Mouse (Mus musculus) adrenal gland, adult 18-20 months (tissue): ENCODE data around the gene Ugt1a9. TPM values are rescaled to one million over a fixed set of nuclear protein-coding genes. Genes with fewer than 3 reads are reported as not detected.
"Not testable (repeated sequence)": the region's sequence is repeated elsewhere in the genome, so short reads cannot be mapped to it uniquely, and the experiment has no call there.

ENCODE experiments used
- DNase-seq, 2 experiments: peaks; one replicate each; pipeline ENCODE4 v3.0.0; 2021 to 2022; ENCODE audit warnings: low spot score in 2 of 2
- total RNA-seq, 2 experiments: library from RNA; stranded (reverse); gene quantifications; 1 replicate in 1 of 2; 2 replicates in 1 of 2; pipeline ENCODE4 v1.2.3; 2021

Ugt1a9 gene
- total RNA-seq, 2 experiments from 2014 or later = not detected

DNA sequence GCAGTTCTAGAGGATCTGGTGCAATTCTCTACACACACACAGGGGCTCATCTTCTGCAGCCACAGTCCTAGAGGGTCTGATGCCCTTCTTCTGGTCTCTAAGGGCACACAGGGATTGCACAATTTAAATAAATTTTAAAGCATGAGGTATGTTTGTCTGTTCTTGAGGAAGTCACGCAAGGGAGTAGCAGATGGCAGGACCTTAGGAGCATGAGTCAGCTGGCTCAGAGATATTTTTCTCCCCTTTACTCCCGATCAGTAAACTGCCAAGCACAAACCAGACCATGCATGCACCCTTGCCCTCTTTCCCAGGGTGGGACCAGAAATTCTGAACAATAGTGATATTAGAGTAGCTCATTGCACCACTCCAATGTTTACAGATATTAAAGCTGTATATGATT, 87.8 kb downstream of the Ugt1a9 start:
- no peak for DNase-seq

DNA sequence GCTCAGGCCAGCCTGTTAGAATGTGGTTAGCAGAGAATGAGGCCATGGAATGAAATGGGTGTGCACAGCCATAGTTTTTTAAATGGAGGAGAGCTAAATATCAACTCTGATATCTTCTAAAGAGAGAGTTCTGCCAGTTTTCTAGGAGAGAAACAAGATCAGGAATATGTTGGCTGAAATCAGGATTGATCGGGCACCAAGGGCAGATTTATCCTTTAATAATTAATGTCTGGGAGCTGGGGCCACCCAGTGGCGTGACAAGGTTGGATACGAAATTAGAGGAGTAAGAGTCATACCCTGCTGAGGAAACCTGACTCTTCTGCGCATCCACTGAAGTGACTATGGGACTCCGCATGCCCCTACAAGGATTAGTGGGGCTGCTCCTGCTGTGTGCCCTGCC, 95.1 kb downstream of the Ugt1a9 start, which contains the start of gene Ugt1a5:
TSS of gene Ugt1a5 (plus strand) at position 302 of the 400 bp plus-strand sequence.
- DNase-seq = no peak

DNA sequence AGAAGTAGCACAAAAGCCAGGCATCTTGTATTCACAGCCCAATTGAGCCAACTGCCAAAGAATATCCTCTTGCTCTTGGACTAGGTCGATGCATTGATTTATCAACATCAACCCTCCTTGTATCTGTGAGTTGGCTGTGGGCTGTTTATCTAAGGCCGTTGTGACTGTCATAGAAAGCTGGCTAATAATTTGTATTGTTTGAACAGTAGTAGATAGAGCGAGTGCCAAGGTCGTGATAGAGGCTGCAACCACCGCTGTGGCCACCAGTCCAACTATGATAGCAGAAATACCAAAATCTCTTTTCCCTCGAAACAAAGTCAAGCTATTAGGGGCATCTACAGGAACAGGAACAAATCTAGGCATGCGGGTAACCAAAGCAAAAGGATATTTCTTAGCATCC, 101.6 kb downstream of the Ugt1a9 start:
- DNase-seq = not testable (repeated sequence)

DNA sequence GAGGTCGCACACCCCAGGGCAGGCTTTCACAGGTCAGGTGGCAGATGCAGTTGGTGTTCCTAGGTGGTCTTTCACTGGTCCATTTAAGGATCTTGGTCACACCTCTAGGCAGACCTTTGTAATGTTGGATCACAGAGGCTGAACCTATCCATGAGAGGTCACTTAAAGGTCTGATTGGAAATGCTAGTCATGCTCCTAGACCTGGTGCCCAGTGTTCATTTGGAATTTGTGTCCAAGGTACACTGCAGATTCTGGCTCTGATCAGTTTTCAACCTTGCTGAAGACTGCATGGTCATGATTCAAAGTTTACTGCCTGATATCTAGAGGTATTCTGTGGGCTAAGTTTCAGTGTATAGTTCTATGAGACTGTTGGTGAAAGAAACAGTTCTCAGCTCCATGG, 109.1 kb downstream of the Ugt1a9 start:
- DNase-seq = no peak

DNA sequence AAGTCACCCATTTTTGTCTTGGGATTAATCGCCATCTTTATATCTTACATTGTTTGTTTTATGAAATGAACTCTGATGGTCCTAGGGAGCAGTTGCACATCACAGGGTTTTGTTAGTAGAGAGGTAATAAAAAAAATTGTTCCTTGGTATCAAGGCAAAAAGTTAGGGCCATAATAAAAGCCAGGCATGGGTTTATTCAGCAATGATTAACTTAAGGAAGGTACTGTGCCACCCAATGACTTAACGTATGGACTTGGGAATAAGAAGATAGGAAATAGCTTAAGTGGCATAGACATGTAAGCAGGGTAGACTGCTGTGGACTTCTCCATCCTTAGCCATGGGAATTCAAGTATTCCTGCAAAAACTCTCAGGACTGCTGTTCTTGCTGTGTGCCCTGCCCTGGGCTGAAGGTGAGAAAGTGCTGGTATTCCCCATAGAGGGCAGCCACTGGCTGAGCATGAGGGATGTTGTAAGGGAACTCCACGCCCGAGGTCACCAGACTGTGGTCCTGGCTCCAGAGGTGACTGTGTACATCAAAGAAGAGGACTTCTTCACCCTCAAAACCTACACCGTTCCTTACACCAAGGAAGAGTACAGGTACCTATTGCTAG, 115.8 kb downstream of the Ugt1a9 start:
- DNase-seq = no peak

DNA sequence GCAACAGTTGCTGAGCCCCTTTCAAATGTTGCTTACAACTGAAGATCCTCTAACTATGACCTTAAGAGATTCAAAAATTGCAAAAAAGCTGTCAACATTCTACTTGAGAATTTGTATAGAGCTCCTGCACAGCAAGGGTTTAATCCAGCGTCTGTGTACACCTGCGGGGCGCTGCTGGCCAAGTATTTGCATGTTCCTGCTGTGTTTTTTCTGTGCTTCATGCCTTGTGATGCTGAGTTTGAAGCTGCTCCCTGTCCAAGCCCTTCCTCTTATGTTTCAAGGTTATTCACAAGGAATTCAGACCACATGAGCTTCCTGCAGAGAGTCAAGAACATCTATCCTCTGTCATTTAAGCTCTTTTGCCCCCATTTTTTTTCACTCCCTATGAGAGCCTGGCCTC, 121.5 kb downstream of the Ugt1a9 start:
- DNase-seq = no peak

DNA sequence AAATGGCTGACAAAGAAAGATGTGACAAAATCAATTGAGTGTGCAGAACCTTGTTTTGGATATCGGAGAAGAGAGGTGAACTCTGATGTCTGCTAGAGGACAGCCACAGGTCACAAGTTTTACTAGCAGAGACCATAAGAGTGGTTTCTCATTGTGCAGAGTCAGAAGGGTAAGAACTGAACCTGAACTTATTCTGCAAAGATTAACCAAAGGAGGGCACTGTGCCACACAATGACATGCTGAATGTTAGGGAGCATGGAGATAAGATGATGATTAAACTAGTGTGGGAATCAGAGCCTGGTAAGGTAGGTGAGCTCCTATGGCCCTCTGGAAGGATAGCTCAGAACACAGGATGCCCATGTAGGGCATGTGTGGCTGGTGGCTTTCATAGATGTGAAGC, 125.1 kb downstream of the Ugt1a9 start:
- no peak for DNase-seq

DNA sequence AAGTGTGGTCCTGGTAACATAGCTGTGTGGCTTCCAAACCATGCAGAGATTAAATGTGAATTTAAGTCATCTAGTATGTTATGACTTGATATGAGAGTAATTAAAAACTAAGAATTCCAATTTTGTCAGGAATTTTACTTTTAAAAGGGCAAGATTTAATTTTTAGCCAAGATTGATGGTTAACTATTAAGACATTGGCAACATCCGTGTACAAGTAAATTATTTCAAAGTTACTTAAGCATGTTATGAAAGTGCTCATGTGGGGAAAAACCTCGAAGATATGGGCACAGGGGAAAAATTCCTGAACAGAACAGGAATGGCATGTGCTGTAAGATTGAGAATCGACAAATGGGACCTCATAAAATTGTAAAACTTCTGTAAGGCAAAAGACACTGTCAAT, 126.8 kb downstream of the Ugt1a9 start:
- no peak for DNase-seq

DNA sequence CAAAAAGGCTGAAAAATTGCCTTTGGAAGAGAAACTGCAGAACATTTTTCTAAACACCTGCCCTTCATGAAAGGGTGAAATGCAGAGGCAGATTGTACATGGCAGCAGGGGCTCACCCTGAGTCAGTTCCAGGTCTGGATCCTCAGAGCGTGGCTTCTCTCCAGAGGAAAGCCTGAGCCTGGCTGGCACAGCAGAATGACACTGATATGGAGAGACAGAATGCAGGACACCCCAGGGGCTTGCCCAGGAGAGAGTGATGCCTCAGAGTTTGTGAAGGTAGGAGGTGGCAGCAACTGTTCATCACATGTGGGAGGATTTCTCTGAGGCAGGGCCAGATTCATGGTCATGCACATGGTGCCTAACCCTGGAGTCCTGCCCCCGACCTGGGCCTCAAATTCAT, 129.4 kb downstream of the Ugt1a9 start:
- DNase-seq = no peak

DNA sequence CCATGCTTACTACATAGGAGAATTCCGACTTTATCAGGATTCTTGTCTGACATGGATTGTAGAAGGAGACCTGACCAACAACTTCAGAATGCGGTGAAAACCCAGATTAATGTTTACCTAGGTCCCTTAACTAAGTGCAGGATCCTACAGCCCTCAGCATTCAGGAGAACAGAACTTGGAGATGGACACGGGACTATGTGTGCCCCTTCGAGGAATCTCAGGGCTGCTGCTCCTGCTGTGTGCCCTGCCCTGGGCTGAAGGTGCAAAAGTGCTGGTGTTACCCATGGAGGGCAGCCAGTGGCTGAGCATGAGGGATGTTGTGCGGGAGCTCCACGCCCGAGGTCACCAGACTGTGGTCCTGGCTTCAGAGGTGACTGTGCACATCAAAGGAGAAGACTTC, 129.9 kb downstream of the Ugt1a9 start, which contains the start of gene Ugt1a2:
TSS of gene Ugt1a2 (plus strand) at position 146 of the 400 bp plus-strand sequence.
- DNase-seq = no peak

DNA sequence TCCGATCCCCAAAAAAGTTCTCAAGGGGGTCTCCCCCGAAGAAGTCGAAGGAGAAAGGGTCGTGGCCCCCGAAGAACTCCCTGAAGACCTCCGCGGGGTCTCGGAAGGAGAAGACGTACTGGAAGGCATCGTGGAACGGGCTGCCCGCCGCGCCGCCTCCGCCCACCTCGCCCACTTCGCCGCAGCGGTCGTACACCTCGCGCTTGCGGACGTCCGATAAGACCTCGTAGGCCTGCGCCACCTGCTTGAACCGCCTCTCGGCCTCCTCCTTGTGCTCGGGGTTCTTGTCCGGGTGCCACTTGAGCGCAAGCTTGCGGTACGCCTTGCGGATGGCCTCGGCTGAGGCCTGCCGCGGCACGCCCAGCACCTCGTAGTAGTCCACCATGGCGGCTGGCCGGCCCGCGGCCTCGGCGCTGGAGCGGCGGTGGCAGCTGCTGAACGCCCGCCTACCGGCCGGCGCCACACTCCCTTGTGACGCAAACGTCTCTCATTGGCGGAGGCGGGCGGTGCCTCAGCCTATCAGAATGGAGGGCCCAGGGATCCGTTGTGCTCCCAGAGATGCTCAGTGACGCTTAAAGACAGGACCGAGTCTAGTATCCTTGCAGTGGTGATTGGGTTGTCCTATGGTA, 134.8 kb downstream of the Ugt1a9 start, which contains the start of gene Dnajb3:
TSS of gene Dnajb3 (minus strand) at position 489 of the 629 bp plus-strand sequence.
- peak; percentile 65 to 71 for DNase-seq

DNA sequence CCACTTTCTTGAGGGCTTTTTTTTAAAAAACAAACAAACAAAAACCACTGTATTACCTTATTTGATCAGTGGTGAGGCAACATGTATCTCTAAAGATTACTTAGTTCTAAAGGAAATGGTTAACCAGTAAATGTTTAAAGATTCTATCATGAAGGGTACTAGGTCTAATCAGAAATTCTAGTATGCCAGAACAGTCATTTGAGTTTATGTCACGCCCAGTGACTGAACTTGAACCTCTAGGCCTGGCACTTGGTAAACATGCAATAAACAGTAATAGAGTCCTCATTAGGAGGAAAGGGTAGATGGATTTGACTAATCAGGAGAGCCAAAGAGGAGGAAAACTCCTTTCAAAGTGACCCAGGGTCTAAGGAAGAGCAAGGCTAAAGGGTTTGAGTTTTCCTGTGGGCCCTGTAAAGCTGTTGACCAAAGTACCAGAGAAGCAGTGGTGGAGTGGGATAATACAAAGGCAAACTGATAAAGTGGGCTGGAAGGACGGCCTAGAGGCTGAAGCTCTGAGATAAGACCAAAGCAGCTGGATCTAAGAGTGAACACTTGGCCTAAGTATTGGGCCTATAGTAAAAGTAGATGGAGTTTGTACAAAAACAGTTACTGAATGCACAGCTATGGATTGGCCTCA, 136.4 kb downstream of the Ugt1a9 start:
- no peak for DNase-seq

DNA sequence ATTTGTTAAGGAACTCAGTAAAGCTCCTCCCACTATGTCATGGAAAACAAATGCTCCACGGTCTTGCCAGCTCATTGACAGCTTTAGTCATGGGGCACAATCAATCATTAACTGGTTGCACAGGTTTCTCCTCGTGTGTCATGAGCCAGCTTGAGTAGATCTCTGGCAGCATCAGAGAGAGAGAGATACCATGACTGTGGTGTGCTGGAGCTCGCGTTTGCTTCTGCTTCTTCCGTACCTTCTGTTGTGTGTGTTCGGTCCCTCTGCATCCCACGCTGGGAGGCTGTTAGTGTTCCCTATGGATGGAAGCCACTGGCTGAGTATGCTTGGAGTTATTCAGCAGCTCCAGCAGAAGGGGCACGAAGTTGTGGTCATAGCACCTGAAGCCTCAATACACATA, 141.2 kb downstream of the Ugt1a9 start, which contains the start of gene Ugt1a1:
TSS of gene Ugt1a1 (plus strand) at position 148 of the 400 bp plus-strand sequence.
- peak in 1 of 2 experiments; percentile 22 for DNase-seq

DNA sequence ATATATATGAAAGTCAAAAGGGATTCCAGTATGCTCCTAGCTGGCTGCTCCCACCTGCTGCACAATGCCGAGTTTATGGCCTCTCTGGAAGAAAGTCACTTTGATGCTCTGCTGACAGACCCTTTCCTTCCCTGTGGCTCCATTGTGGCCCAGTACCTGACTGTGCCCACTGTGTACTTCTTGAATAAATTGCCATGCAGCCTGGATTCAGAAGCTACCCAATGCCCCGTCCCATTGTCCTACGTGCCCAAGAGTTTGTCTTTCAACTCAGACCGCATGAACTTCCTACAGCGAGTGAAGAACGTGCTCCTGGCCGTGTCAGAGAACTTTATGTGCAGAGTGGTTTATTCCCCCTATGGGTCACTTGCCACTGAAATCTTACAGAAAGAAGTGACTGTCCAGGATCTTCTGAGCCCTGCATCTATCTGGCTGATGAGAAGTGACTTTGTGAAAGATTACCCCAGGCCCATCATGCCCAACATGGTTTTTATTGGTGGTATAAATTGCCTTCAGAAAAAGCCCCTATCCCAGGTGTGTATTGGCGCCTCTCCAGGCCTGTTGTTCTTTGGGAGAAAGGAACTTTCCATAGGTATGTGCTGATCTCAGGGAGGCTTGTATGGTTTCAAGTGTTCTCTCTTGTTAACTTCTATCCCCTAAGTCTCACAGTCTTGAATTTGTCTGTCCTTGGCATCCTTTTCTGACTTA, 141.9 kb downstream of the Ugt1a9 start:
- peak in 1 of 2 experiments; percentile 19 for DNase-seq

DNA sequence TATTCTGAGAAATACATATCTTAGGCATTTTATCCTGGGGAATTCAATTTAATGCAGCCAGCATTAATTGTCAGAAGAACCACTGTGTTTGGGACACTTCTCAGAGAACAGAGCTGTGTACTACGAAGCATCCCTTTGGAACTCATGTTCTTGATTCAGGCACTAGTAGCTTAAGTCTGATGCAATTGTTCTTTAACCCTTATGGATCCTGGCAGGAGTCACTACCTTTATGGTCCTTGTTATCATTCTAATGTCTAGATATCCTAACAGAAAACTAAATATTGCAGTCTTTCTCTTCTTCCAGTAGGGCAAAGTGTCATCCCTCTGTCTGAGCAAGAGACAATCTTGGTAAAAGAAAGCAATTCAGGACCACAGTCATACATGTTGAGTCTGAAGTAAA, 142.5 kb downstream of the Ugt1a9 start:
- DNase-seq = no peak

DNA sequence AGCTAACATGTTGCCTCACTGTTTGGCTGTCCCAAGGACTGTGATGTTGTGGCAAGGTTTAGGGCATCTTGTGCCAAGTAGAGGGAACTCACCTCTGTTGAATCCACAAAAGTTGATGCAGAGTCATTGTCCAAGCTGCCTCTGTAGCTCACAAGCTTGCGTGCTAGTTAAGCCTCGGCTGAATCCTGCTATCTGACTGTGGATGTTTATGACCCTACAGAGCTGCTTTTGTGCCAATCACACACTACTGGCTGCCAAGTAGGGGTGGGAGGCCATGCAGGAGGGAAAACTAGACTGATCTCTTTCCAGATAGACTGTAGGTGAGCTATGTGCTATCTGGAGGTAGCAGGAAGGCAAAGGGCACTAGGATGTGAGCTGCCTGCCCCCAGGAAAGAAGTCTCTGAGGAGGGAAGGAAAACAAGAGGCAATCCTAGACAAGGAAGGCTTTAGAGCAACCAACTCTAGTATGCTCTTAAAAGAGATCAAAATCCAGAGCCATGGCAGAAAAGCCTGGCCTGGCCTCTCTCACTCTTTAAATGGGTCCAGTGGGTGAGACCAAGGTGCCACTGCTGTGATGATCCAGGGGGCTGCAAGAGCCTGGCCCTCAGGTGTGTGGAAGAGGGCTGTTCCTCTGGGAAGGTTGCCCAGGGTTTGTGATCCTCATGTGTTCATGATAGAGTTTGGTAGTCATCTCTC, 143.3 kb downstream of the Ugt1a9 start:
- peak in 1 of 2 experiments; percentile 22 for DNase-seq

DNA sequence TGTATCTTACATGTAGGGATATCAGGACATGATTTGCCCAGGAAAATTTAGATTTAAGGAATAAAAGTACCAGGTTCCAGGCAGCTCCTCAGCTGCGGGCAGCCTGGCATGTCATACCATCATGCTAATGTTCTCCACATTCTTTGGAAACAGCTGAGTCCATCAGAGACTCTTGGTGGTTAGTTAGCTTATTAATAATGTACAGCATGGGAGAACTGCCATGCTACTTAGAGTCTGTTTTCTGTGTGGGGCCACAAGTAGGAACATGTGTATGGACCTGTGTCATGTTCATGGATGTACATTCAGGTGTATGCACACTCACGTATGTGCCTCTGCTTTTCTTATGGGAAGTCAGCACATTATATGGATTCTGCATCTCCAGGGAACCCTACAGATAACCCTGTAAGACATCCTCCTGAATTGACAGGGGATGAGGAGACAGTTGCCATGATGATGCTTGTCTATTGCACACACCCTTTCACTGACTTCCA, 143.9 kb downstream of the Ugt1a9 start:
- no peak for DNase-seq

DNA sequence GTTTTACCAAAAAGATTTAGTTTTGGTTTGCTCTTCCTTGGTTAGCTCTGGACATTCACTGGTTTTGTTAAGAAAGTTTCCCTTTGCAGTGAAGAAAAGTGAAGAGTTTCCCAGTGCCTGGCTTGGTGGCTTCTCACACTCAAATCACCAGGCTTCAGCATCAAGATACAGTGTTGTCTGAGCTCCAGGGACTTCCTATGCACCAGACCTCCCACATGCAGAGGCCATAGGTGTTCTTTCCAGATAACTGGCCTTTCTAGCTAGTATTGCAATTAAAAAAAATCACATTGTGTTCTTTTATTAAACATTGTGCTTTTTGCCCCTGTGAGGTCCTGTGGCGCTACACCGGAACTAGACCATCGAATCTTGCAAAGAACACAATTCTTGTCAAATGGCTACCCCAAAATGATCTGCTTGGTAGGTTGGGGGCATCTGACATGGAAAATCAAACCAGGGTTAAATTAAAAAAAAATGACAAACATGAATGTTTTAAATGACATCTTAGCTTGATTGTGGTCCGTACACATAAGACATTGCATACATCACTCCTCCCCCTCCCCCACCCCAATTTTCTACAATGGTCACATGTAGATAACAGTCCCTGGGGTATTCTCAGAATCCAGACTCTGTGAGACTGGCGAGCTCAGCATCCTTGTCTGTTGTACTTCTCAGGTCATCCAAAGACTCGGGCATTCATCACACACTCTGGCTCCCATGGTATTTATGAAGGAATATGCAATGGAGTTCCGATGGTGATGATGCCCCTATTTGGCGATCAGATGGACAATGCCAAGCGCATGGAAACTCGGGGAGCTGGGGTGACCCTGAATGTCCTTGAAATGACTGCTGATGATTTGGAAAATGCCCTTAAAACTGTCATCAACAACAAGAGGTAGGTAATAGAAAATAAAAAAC, 145.1 kb downstream of the Ugt1a9 start:
- DNase-seq = peak in 1 of 2 experiments; percentile 19

DNA sequence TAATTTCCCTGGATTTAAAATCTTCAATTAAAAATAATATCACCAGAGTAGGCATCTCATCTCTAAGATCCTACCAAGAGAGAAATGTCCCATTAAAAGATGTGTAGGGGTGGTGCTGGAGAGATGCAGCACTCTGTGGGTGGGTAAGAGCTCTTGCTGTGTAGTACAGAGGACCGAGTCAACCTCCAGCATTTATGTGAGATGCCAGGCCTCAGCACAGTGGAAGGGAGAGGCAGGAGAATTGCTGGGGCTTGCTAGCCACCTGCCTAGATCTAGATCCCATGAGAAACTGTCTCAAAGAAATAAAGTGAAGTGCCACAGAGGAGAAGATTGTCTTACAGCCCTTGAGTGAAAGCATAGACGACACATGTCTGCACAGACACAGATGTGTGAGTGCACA, 146.0 kb downstream of the Ugt1a9 start:
- peak in 1 of 2 experiments; percentile 21 for DNase-seq

DNA sequence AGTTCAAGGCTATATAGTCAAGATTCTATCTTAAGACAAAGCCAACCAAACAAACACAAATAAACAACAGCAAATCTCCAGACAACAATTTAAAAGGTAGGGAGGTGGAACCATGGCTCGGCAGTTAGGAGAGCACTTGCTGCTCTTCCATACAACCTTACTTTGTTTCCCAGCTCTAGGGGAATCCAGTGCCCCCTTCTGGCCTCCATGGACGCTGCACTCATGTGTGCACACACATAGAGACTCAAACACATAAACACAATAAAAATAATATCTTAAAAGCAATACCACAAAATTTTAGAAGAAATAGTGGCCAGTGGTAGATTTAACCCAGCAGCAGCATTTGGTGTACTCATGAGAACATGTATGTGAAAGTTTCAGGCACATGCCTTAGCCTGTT, 146.5 kb downstream of the Ugt1a9 start:
- DNase-seq = peak in 1 of 2 experiments; percentile 28
